Mouse (Mus musculus) midbrain, postnatal 0 days (tissue): Measurements from ENCODE around the gene Sh3pxd2b. TPM values are rescaled to one million over a fixed set of nuclear protein-coding genes. Genes with fewer than 3 reads are reported as not detected.

ENCODE experiments used
- ATAC-seq: fragments of 200-750 bp; cut with Nextera tagmentation; 2 replicates; pipeline ENCODE4 v1.8.0; 2017; ENCODE audit warnings: moderate number of reproducible peaks, mild to moderate bottlenecking, moderate TSS enrichment, moderate library complexity; ENCODE audit not compliant: low FRiP score
- DNase-seq: peaks from one replicate; pipeline ENCODE4 v3.0.0-alpha.2; 2015; ENCODE audit warnings: low spot score
- H3K27ac ChIP-seq: fragments of 300-500 bp; sonication (generic); 2 replicates; pipeline ENCODE4 v1.5.1; 2014; ENCODE audit warnings: low read depth, mild to moderate bottlenecking, low read length, mixed read lengths
- H3K27me3 ChIP-seq: fragments of 300-500 bp; sonication (generic); 2 replicates; pipeline ENCODE4 v1.6.1; 2014; ENCODE audit warnings: low read length, control low read depth, mixed read lengths; ENCODE audit not compliant: insufficient read depth
- H3K36me3 ChIP-seq: fragments of 300-500 bp; sonication (generic); 2 replicates; pipeline ENCODE4 v1.6.1; 2014; ENCODE audit warnings: low read length, control low read depth, mixed read lengths; ENCODE audit not compliant: insufficient read depth
- H3K4me1 ChIP-seq: fragments of 300-500 bp; sonication (generic); 2 replicates; pipeline ENCODE4 v1.6.1; 2014; ENCODE audit warnings: mild to moderate bottlenecking, control low read depth, antibody characterized with exemption, low read length, mixed read lengths; ENCODE audit not compliant: insufficient read depth
- H3K4me2 ChIP-seq: fragments of 300-500 bp; sonication (generic); 2 replicates; pipeline ENCODE4 v1.6.1; 2014; ENCODE audit warnings: low read depth, mild to moderate bottlenecking, low read length, mixed read lengths; ENCODE audit not compliant: poor library complexity, severe bottlenecking
- H3K4me3 ChIP-seq: fragments of 300-500 bp; sonication (generic); 2 replicates; pipeline ENCODE4 v1.5.1; 2014; ENCODE audit warnings: low read depth, mild to moderate bottlenecking, low read length, moderate library complexity
- H3K9ac ChIP-seq: fragments of 300-500 bp; sonication (generic); replicated peaks from 2 replicates; pipeline ENCODE4 v1.6.1; 2014; ENCODE audit warnings: mild to moderate bottlenecking, low read length, moderate library complexity, mixed read lengths; ENCODE audit not compliant: poor library complexity, severe bottlenecking
- H3K9me3 ChIP-seq: fragments of 300-500 bp; sonication (generic); 2 replicates; pipeline ENCODE4 v1.6.1; 2016; ENCODE audit warnings: low read length, control low read depth
- CTCF ChIP-seq: IDR thresholded peaks from 2 replicates; pipeline ENCODE4 v1.5.1; 2016; ENCODE audit warnings: antibody characterized with exemption, mild to moderate bottlenecking
- WGBS: fragments of 180-500 bp; shearing (Covaris S2); extraction: QIAGEN DNeasy Blood & Tissue Kit; methylation state at CpG from one replicate; pipeline ENCODE4 v1.1.7; 2014; 5-methylcytosine and 5-hydroxymethylcytosine counted together
- polyA plus RNA-seq: library from polyadenylated mRNA; unstranded; fragments of >200 nt; fragmentation: Nextera tagmentation; extraction: Ambion mirVana; gene quantifications from 2 replicates; pipeline ENCODE4 v1.2.1, GENCODE M21; 2015
- total RNA-seq: library from RNA; depleted of rRNA; stranded (reverse); fragments of >200 nt; gene quantifications from 2 replicates; pipeline ENCODE4 v1.2.3, GENCODE M21; 2014

Sh3pxd2b gene
- total and polyA plus RNA-seq, 2 experiments from 2014 or later: 8.7 to 47.5 TPM

- Histone ChIP-seq H3K9me3 (no peaks in the 10 kb centered on the region), H3K9ac (no peak overlapping the region), H3K36me3 (no peaks in the 10 kb centered on the region), H3K27me3 (no peaks in the 10 kb centered on the region), H3K4me1 (no peaks in the 10 kb centered on the region), H3K27ac (no peak overlapping the region), H3K4me2 (no peak overlapping the region), H3K4me3 (no peak overlapping the region)
- DNase-seq (no peak), ATAC-seq (no peak)
- 76% methylated on average over 2 of the region's 2 CpGs for WGBS
- no peak for TF ChIP-seq CTCF
These were observed 14.4 kb upstream of the Sh3pxd2b start for GRCm38 (mm10) chr11:32333235-32333634.

DNA sequence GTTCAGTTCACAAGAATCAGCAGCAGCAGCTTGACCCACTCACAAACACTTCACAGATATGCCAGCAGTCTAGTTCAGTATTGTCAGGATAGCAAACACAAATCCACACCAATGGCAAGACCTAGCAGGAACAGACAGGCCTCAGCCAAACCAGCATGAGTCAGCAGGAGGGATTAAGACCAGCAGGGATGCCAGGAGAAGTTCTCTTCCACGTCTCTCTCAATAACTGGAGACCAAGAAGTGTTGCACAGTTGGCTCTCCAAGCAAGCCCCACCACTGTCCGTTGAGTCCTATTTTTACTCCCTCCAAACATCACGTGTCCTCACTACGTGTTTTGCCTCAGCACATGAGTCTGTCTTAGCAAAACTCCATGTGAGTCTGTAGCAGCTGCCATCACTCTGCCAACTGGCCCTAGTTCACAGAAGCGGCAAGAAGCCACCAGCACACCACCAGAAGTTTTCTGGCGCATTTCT, 11.1 kb upstream of the Sh3pxd2b start:
- no peak for ATAC-seq
- Histone ChIP-seq H3K4me1 (no peaks in the 10 kb centered on the region), H3K27me3 (no peaks in the 10 kb centered on the region), H3K9me3 (no peaks in the 10 kb centered on the region), H3K4me2 (no peak overlapping the region), H3K36me3 (no peaks in the 10 kb centered on the region), H3K4me3 (no peak overlapping the region), H3K27ac (no peak overlapping the region), H3K9ac (no peak overlapping the region)
- DNase-seq: no peak
- no peak for TF ChIP-seq CTCF
- 85% methylated on average over 6 of the region's 6 CpGs for WGBS

GRCm38 (mm10) chr11:32339131-32339531, 8.5 kb upstream of the Sh3pxd2b start:
- WGBS: 69% methylated on average over 2 of the region's 2 CpGs
- Histone ChIP-seq H3K9me3 (no peaks in the 10 kb centered on the region), H3K27me3 (no peaks in the 10 kb centered on the region), H3K4me1 (no peaks in the 10 kb centered on the region), H3K36me3 (no peaks in the 10 kb centered on the region), H3K9ac (no peak overlapping the region), H3K4me2 (no peak overlapping the region), H3K4me3 (no peak overlapping the region), H3K27ac (no peak overlapping the region)
- no peak for TF ChIP-seq CTCF
- ATAC-seq: no peak
- DNase-seq: no peak

DNA sequence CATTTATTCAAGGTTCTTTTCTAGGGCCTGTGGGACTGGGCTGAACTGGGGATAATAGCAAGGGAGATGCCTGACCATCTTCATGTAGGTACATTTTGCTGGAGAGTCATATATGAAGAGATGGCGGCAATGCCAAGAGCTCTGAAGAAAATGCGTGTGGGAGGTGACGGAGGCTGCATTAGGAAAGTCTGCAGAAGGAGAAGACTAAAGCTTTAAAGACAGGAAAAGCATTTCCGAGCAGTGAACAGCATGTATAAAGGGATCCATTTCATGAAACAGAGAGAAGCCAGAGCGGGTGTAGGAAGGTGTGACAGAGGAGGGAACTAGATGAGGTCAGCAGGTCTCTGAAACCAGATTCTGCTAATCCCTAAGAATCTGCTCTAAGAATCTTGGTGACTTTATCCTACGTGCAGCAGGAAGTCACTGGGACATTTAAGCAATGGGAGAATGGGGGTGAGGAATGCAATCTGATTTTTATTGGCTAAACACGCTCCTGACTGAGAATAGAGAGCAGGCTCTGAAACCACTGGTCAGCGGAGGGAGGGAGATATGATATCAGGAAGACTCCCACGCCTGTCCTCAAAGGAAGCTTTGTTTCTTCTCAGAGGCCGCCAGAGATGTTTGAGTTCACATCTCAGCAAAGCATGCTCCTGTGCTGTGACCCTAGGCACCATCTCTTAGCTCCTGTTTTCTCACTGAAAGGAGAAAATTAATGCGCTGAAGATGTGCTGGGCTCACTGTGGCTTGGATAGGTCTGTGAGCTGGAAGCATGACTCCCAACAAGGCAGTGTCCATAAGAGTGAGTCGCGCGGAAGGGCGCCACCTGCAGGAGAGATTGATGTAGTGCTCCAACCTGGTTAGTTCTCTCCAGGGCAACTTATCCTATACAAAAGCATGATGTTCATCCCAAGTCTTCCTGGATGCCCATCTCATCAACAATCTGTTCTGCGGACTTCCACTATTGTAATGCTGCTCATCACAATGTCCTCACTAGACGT, 6.8 kb upstream of the Sh3pxd2b start:
- TF ChIP-seq CTCF: peak; percentile 80
- H3K27ac ChIP-seq: no peak overlapping the region
- no peaks in the 10 kb centered on the region for H3K9me3 ChIP-seq
- no peaks in the 10 kb centered on the region for H3K4me1 ChIP-seq
- no peak overlapping the region for H3K9ac ChIP-seq
- no peak overlapping the region for H3K4me2 ChIP-seq
- 44% methylated on average over 17 of the region's 17 CpGs for WGBS
- no peak overlapping the region for H3K4me3 ChIP-seq
- no peaks in the 10 kb centered on the region for H3K36me3 ChIP-seq
- peak; percentile 69 for DNase-seq
- peak; percentile 68; the same call in 1 of the 2 replicates for ATAC-seq
- no peaks in the 10 kb centered on the region for H3K27me3 ChIP-seq

DNA sequence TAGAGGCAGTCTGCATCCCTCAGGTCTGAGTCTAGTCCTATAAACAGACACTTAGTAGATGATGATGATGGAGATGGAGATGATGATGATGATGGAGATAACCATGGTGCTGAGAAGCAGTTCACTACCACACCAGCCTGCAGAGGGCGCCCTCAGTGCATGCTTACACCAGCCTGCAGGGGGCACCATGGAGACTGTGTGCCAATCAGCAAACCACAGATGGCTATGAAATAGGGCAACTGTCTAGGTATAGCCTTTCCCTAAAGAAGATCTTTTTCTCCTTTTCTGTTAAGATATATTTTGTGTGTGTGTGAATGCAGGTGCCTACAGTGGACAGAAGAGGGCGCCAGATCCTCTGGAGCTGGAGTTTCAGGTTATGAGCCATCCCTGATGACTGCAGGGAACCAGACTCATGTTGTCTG, 4.8 kb upstream of the Sh3pxd2b start:
- no peak overlapping the region for H3K4me3 ChIP-seq
- no peaks in the 10 kb centered on the region for H3K9me3 ChIP-seq
- WGBS: 20% methylated on average over 2 of the region's 2 CpGs
- peak; percentile 74 for TF ChIP-seq CTCF
- H3K4me1 ChIP-seq: peaks cover 7% of the 10 kb centered on the region
- no peak overlapping the region for H3K9ac ChIP-seq
- no peak overlapping the region for H3K27ac ChIP-seq
- DNase-seq: peak; percentile 57
- H3K27me3 ChIP-seq: no peaks in the 10 kb centered on the region
- ATAC-seq: no peak
- H3K36me3 ChIP-seq: no peaks in the 10 kb centered on the region
- H3K4me2 ChIP-seq: no peak overlapping the region

GRCm38 (mm10) chr11:32343350-32343749, 4.3 kb upstream of the Sh3pxd2b start:
- Histone ChIP-seq H3K36me3 (no peaks in the 10 kb centered on the region), H3K27me3 (no peaks in the 10 kb centered on the region), H3K27ac (no peak overlapping the region), H3K9ac (no peak overlapping the region), H3K4me1 (peaks cover 7% of the 10 kb centered on the region), H3K9me3 (no peaks in the 10 kb centered on the region), H3K4me3 (no peak overlapping the region), H3K4me2 (no peak overlapping the region)
- no peak for DNase-seq
- WGBS: 100% methylated on average over 1 of the region's 1 CpGs
- no peak for ATAC-seq
- TF ChIP-seq CTCF: no peak
